Comparison of ENCODE assay signal across 9 mouse cellular contexts in genomic region chr16:97431328-97431727, GRCm38 (mm10). TPM values are rescaled to one million over a fixed set of nuclear protein-coding genes. Genes with fewer than 3 reads are reported as not detected.
DNase-seq lines count a peak whose midpoint lies in the region; ATAC-seq and TF ChIP-seq lines count a peak whose summit lies in the region.
"Had no signal": no experiment of that assay in that cellular context is flagged by ENCODE, and none has a peak within 500 bp of the region (broad histone marks: within the 10 kb centered on the region; RNA-seq: fewer than 3 reads in every experiment).

No protein-coding gene starts in this region.

- no peak overlapping the region for H3K4me3 ChIP-seq in kidney, adult 2 months (ENCODE audit: insufficient read depth, low read depth, low read length)
- no peak overlapping the region for H3K4me3 ChIP-seq in kidney, embryonic 15.5 days (replicated peaks)
- no peak overlapping the region for H3K4me3 ChIP-seq in hindbrain, embryonic 12.5 days
- no peak overlapping the region for H3K4me3 ChIP-seq in midbrain, embryonic 14.5 days (replicated peaks; ENCODE audit: low read depth, low read length)
- H3K4me3 ChIP-seq: midbrain, embryonic 10.5 days had no signal

- no peak for TF ChIP-seq POLR2A in kidney, adult 2 months (IDR thresholded peaks at IDR 0.05; ENCODE audit: low read depth, low read length)

- H3K9me3 ChIP-seq in kidney, embryonic 15.5 days (replicated peaks), result no peaks in the 10 kb centered on the region
- H3K9me3 ChIP-seq in hindbrain, embryonic 12.5 days (replicated peaks), result no peaks in the 10 kb centered on the region
- no peaks in the 10 kb centered on the region for H3K9me3 ChIP-seq in midbrain, embryonic 14.5 days (ENCODE audit: control insufficient read depth, low read length)
- H3K9me3 ChIP-seq: midbrain, embryonic 10.5 days had no signal

- H3K9ac ChIP-seq in kidney, embryonic 15.5 days, result no peak overlapping the region
- no peak overlapping the region for H3K9ac ChIP-seq in hindbrain, embryonic 12.5 days
- no peak overlapping the region for H3K9ac ChIP-seq in midbrain, embryonic 14.5 days (replicated peaks; ENCODE audit: low read length)

- H3K36me3 ChIP-seq in kidney, adult 2 months (ENCODE audit: control insufficient read depth, insufficient read depth, low read length), result no peaks in the 10 kb centered on the region
- no peaks in the 10 kb centered on the region for H3K36me3 ChIP-seq in kidney, embryonic 15.5 days
- H3K36me3 ChIP-seq in hindbrain, embryonic 12.5 days, result no peaks in the 10 kb centered on the region
- no peaks in the 10 kb centered on the region for H3K36me3 ChIP-seq in midbrain, embryonic 14.5 days (ENCODE audit: control insufficient read depth, insufficient read depth, low read length)
- H3K36me3 ChIP-seq: midbrain, embryonic 10.5 days had no signal

- no peaks in the 10 kb centered on the region for H3K27me3 ChIP-seq in kidney, adult 2 months (replicated peaks; ENCODE audit: control insufficient read depth, insufficient read depth, low read length)
- H3K27me3 ChIP-seq in kidney, embryonic 15.5 days, result no peaks in the 10 kb centered on the region
- H3K27me3 ChIP-seq in hindbrain, embryonic 12.5 days, result no peaks in the 10 kb centered on the region
- H3K27me3 ChIP-seq in midbrain, embryonic 14.5 days (ENCODE audit: control insufficient read depth, insufficient read depth, low read length), result no peaks in the 10 kb centered on the region

- no peak overlapping the region for H3K27ac ChIP-seq in kidney, adult 2 months (ENCODE audit: insufficient read depth, low read depth, low read length)
- H3K27ac ChIP-seq in kidney, embryonic 15.5 days, result no peak overlapping the region
- H3K27ac ChIP-seq in hindbrain, embryonic 12.5 days, result no peak overlapping the region
- H3K27ac ChIP-seq in midbrain, embryonic 14.5 days (replicated peaks; ENCODE audit: low read depth, low read length), result no peak overlapping the region
- H3K27ac ChIP-seq: midbrain, embryonic 10.5 days had no signal

- WGBS in kidney, adult 2 months, result 63% methylated on average over 4 of the region's 4 CpGs
- 77% methylated on average over 4 of the region's 4 CpGs for WGBS in kidney, embryonic 15.5 days
- 79% methylated on average over 4 of the region's 4 CpGs for WGBS in hindbrain, embryonic 12.5 days
- WGBS in midbrain, embryonic 14.5 days, result 87% methylated on average over 4 of the region's 4 CpGs

- no peaks in the 10 kb centered on the region for H3K4me1 ChIP-seq in kidney, adult 2 months (ENCODE audit: control insufficient read depth, insufficient read depth, low read length)
- no peaks in the 10 kb centered on the region for H3K4me1 ChIP-seq in kidney, embryonic 15.5 days
- H3K4me1 ChIP-seq in hindbrain, embryonic 12.5 days, result no peaks in the 10 kb centered on the region
- H3K4me1 ChIP-seq in midbrain, embryonic 14.5 days (ENCODE audit: control insufficient read depth, insufficient read depth, low read length), result no peaks in the 10 kb centered on the region
- H3K4me1 ChIP-seq: midbrain, embryonic 10.5 days had no signal

- H3K4me2 ChIP-seq in kidney, embryonic 15.5 days, result no peak overlapping the region
- no peak overlapping the region for H3K4me2 ChIP-seq in hindbrain, embryonic 12.5 days (replicated peaks)
- no peak overlapping the region for H3K4me2 ChIP-seq in midbrain, embryonic 14.5 days (ENCODE audit: low read length)

- DNase-seq in kidney, adult 2 months, result peak; percentile 29
- peak; percentile 71 to 91 for DNase-seq in adrenal gland, adult (ENCODE audit: inconsistent age in 2 of 2, low spot score in 1 of 2)
- peak; percentile 43 for DNase-seq in lung, postnatal 14 days
- no peak for DNase-seq in layer of hippocampus, adult 9-11 months
- no peak for DNase-seq in midbrain, embryonic 14.5 days

- no peak for TF ChIP-seq CTCF in kidney, adult 2 months (conservative IDR thresholded peaks at IDR 0.05; ENCODE audit: insufficient read depth, insufficient read length, low read depth, low read length)

- no peak for ATAC-seq in kidney, embryonic 15.5 days (replicated peaks; ENCODE audit: low FRiP score)
- ATAC-seq in granulocyte monocyte progenitor cell, adult 5-6 weeks (replicated peaks; ENCODE audit: poor library complexity, severe bottlenecking), result peak; percentile 44
- ATAC-seq in hindbrain, embryonic 12.5 days (ENCODE audit: low FRiP score), result no peak
- ATAC-seq in midbrain, embryonic 14.5 days (ENCODE audit: low FRiP score, low TSS enrichment), result no peak

RNA-seq across cellular contexts. Expression of gene Mx1, which starts 31.4 kb away (rescaled TPM):
- 0.45 and 1.9 TPM in 2 replicates for polyA plus RNA-seq in kidney, adult 2 months (2012; rRNA removed)
- 0.39 and 0.43 TPM in 2 replicates for polyA plus RNA-seq in kidney, embryonic 15.5 days (2015; fragmentation: Nextera tagmentation; extraction: Ambion mirVana)
- total RNA-seq in granulocyte monocyte progenitor cell, adult 5-6 weeks (2014; fragmentation: Nextera tagmentation), result 0.73 and 6.5 TPM in 2 replicates
- 1.3 and 2.2 TPM in 2 replicates for total RNA-seq in granulocyte monocyte progenitor cell, adult 5-6 weeks (2017)
- polyA plus RNA-seq in hindbrain, embryonic 12.5 days (2016; fragmentation: Nextera tagmentation; extraction: Ambion mirVana), result 0.21 TPM in 1 of 2 replicates, not detected in the other
- 0.99 TPM in 1 of 2 replicates, not detected in the other for polyA plus RNA-seq in midbrain, embryonic 14.5 days (2014; fragmentation: Nextera tagmentation; extraction: Ambion mirVana)
- polyA plus RNA-seq: midbrain, embryonic 10.5 days had no signal

Comparison
In these comparisons a context has a peak if more than half of its experiments do, and no peak if none do; other contexts are left out.
1. DNase-seq: peak in kidney, adult 2 months (single experiment), adrenal gland, adult (2 of 2) and lung, postnatal 14 days (single experiment); none in layer of hippocampus, adult 9-11 months (single experiment) and midbrain, embryonic 14.5 days (single experiment).